Mouse (Mus musculus) lung, embryonic 14.5 days (tissue): ENCODE measurements around the gene Ddx28. TPM values are rescaled to one million over a fixed set of nuclear protein-coding genes. Genes with fewer than 3 reads are reported as not detected.

Source experiments
- ATAC-seq: fragments of 200-750 bp; cut with Nextera tagmentation; 2 replicates; pipeline ENCODE4 v1.8.0; 2017; ENCODE audit warnings: mild to moderate bottlenecking, moderate TSS enrichment, moderate library complexity; ENCODE audit not compliant: insufficient read depth
- DNase-seq: peaks from one replicate; pipeline ENCODE4 v3.0.0-alpha.2; 2015
- H3K27ac ChIP-seq: fragments of 300-500 bp; sonication (generic); 2 replicates; pipeline ENCODE4 v1.5.1; 2014; ENCODE audit warnings: low read depth, mild to moderate bottlenecking, moderate library complexity
- H3K27me3 ChIP-seq: fragments of 300-500 bp; sonication (generic); 2 replicates; pipeline ENCODE4 v1.6.1; 2014; ENCODE audit warnings: low read length, control low read depth; ENCODE audit not compliant: insufficient read depth
- H3K36me3 ChIP-seq: fragments of 300-500 bp; sonication (generic); 2 replicates; pipeline ENCODE4 v1.6.1; 2014; ENCODE audit warnings: control low read depth; ENCODE audit not compliant: insufficient read depth
- H3K4me1 ChIP-seq: fragments of 300-500 bp; sonication (generic); 2 replicates; pipeline ENCODE4 v1.6.1; 2014; ENCODE audit warnings: antibody characterized with exemption, control low read depth; ENCODE audit not compliant: insufficient read depth
- H3K4me2 ChIP-seq: fragments of 300-500 bp; sonication (generic); 2 replicates; pipeline ENCODE4 v1.6.1; 2014; ENCODE audit warnings: mild to moderate bottlenecking
- H3K4me3 ChIP-seq: fragments of 300-500 bp; sonication (generic); 2 replicates; pipeline ENCODE4 v1.5.1; 2014; ENCODE audit warnings: low read depth, low read length
- H3K9ac ChIP-seq: fragments of 300-500 bp; sonication (generic); 2 replicates; pipeline ENCODE4 v1.6.1; 2014
- H3K9me3 ChIP-seq: fragments of 300-500 bp; sonication (generic); 2 replicates; pipeline ENCODE4 v1.6.1; 2016; ENCODE audit warnings: low read depth, low read length, control low read depth
- CTCF ChIP-seq: IDR thresholded peaks from 2 replicates; pipeline ENCODE4 v1.5.1; 2016; ENCODE audit warnings: antibody characterized with exemption, low read depth
- WGBS: fragments of 180-500 bp; shearing (Covaris S2); extraction: QIAGEN DNeasy Blood & Tissue Kit; methylation state at CpG from one replicate; pipeline ENCODE4 v1.1.7; 2014; 5-methylcytosine and 5-hydroxymethylcytosine counted together
- polyA plus RNA-seq: library from polyadenylated mRNA; unstranded; fragments of >200 nt; fragmentation: Nextera tagmentation; extraction: Ambion mirVana; gene quantifications from 2 replicates; pipeline ENCODE4 v1.2.1, GENCODE M21; 2014

Ddx28 gene
- 19.1 and 19.5 TPM in 2 replicates for polyA plus RNA-seq

- ATAC-seq (no peak), DNase-seq (no peak)
- no peaks in the 10 kb centered on the region for H3K9me3 ChIP-seq
- peak within 1 kb of the TSS; percentile 48 for H3K27ac ChIP-seq
- H3K36me3 ChIP-seq, result peaks cover 15% of the 10 kb centered on the region; the same call in 1 of the 2 replicates
- H3K4me1 ChIP-seq, result peaks cover 8% of the 10 kb centered on the region; the same call in 1 of the 2 replicates
- WGBS, result 2% methylated on average over 6 of the region's 6 CpGs
- H3K4me2 ChIP-seq, result peak within 1 kb of the TSS; percentile 99
- H3K27me3 ChIP-seq, result no peaks in the 10 kb centered on the region
- TF ChIP-seq CTCF, result no peak
- H3K9ac ChIP-seq, result peak within 1 kb of the TSS; percentile 86
- H3K4me3 ChIP-seq, result peak within 1 kb of the TSS; percentile 93
Observed at GRCm38 (mm10) chr8:106011643-106011986, at the start of gene Ddx28. Ddx28 (minus strand) TSS chr8:106011882.

GRCm38 (mm10) chr8:106060521-106060920 lies 48.8 kb upstream of the Ddx28 start:
- DNase-seq, result peak; percentile 25
- ATAC-seq, result no peak

DNA sequence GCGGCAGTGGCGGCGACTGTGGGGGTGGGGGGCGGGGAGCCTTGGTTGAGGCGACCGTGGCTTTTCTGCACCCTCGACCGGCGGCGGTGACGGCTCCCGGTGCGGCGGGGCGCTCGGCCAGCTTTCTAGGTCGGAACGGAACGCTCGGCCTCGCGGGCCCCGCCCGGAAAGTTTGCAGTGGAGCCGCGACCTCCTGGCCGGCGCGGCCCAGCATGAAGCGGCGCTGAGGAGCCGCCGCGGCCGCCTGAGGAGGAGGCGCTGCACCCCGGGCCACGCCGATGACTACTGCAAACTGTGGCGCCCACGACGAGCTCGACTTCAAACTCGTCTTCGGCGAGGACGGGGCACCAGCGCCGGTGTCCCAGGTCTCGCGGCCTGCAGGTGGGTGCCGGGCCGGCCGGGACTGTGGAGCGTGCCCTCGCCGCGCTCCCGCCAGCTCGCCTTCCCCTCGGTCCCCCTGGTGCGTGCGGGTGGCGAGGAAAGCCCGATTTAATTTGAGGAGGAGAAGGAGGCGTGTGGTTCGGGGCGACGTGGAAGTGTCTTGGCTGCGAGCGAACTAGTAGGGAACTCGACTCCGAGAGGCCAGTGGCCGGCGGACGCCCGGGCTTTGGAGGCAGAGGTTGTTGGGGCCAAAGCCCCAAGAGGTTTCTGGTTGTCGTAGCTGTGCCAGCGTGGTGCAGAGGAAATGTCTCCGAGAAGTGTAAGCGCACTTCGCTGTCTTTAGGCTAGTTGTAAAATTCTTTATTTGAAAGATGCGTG lies 48.1 kb upstream of the Ddx28 start:
- Histone ChIP-seq H3K27me3 (no peaks in the 10 kb centered on the region), H3K36me3 (no peaks in the 10 kb centered on the region), H3K9me3 (no peaks in the 10 kb centered on the region), H3K4me1 (0 out of 2 replicates have a peak, but pooled peaks cover 12% of the 10 kb centered on the region), H3K4me3 (peak overlapping the region; percentile 87), H3K27ac (peak overlapping the region; percentile 96), H3K4me2 (peak overlapping the region; percentile 69), H3K9ac (peak overlapping the region; percentile 88)
- ATAC-seq, result peak; percentile 86
- under 1% methylated on average over 68 of the region's 83 CpGs for WGBS
- no peak for TF ChIP-seq CTCF
- DNase-seq, result peak; percentile 76

More at GRCm38 (mm10) chr8:106060521-106060920, 48.8 kb upstream of the Ddx28 start:
- Histone ChIP-seq H3K36me3 (no peaks in the 10 kb centered on the region), H3K9me3 (no peaks in the 10 kb centered on the region), H3K4me2 (peak overlapping the region; percentile 69), H3K4me3 (peak overlapping the region; percentile 87), H3K9ac (peak overlapping the region; percentile 88), H3K27ac (no peak overlapping the region), H3K27me3 (no peaks in the 10 kb centered on the region), H3K4me1 (0 out of 2 replicates have a peak, but pooled peaks cover 12% of the 10 kb centered on the region)
- WGBS, result 2% methylated on average over 3 of the region's 3 CpGs
- TF ChIP-seq CTCF, result no peak

- peak; percentile 99 for DNase-seq
- under 1% methylated on average over 52 of the region's 52 CpGs for WGBS
Observed at GRCm38 (mm10) chr8:106058731-106059612, 47.3 kb upstream of the Ddx28 start, which contains the start of gene Nfatc3. Nfatc3 (plus strand) TSS chr8:106058840.

GRCm38 (mm10) chr8:106056455-106056982 lies 44.8 kb upstream of the Ddx28 start:
- no peaks in the 10 kb centered on the region for H3K9me3 ChIP-seq
- H3K36me3 ChIP-seq, result peaks cover 16% of the 10 kb centered on the region; the same call in 1 of the 2 replicates
- no peak overlapping the region for H3K4me2 ChIP-seq
- H3K27ac ChIP-seq, result no peak overlapping the region
- 87% methylated on average over 4 of the region's 4 CpGs for WGBS
- TF ChIP-seq CTCF, result no peak
- no peak overlapping the region for H3K4me3 ChIP-seq
- H3K9ac ChIP-seq, result no peak overlapping the region
- DNase-seq (no peak), ATAC-seq (no peak)
- no peaks in the 10 kb centered on the region for H3K27me3 ChIP-seq
- H3K4me1 ChIP-seq, result 0 out of 2 replicates have a peak, but pooled peaks cover 7% of the 10 kb centered on the region

More at GRCm38 (mm10) chr8:106058731-106059612, 47.3 kb upstream of the Ddx28 start, which contains the start of gene Nfatc3:
- H3K9me3 ChIP-seq, result no peaks in the 10 kb centered on the region
- TF ChIP-seq CTCF, result no peak
- H3K27me3 ChIP-seq, result no peaks in the 10 kb centered on the region
- no peaks in the 10 kb centered on the region for H3K36me3 ChIP-seq
- H3K9ac ChIP-seq, result peak within 1 kb of the TSS; percentile 88
- H3K4me2 ChIP-seq, result peak within 1 kb of the TSS; percentile 89
- peak within 1 kb of the TSS; percentile 87 for H3K4me3 ChIP-seq
- H3K27ac ChIP-seq, result peak within 1 kb of the TSS; percentile 96
- H3K4me1 ChIP-seq, result 0 out of 2 replicates have a peak, but pooled peaks cover 12% of the 10 kb centered on the region
- ATAC-seq, result peak; percentile 98

DNA sequence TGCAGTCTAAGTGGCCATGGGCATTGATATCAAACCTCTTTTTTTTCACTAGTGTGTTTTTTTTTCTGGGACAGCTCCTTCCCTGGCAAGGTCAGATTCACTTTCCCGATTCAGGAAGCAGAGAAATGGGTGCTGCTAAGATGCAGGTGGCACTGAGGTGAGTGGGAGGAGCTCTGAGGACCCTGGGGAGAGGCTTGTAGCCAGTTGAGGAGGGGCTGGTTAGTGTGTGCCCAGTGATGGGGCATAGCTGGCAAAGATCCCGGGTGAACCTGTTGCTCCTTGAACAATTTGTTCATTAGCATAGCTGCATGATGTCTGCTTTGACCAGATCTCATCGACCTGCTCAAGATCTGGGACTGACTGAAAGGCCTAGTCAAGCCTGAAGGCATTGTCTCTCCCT lies 43.4 kb upstream of the Ddx28 start:
- Histone ChIP-seq H3K9ac (no peak overlapping the region), H3K4me1 (no peaks in the 10 kb centered on the region), H3K27me3 (no peaks in the 10 kb centered on the region), H3K27ac (no peak overlapping the region), H3K36me3 (peaks cover 20% of the 10 kb centered on the region; the same call in 1 of the 2 replicates), H3K9me3 (no peaks in the 10 kb centered on the region), H3K4me3 (no peak overlapping the region), H3K4me2 (no peak overlapping the region)
- DNase-seq (no peak), ATAC-seq (no peak)
- 55% methylated on average over 3 of the region's 3 CpGs for WGBS
- TF ChIP-seq CTCF, result no peak
